Mouse (Mus musculus): ENCODE measurements around the gene 2210016F16Rik. TPM values are rescaled to one million over a fixed set of nuclear protein-coding genes. Genes with fewer than 3 reads are reported as not detected.
"Not testable (repeated sequence)": the region's sequence is repeated elsewhere in the genome, so short reads cannot be mapped to it uniquely, and the experiment has no call there.

The 2210016F16Rik gene
- polyA plus RNA-seq, 1 experiment from 2014 or later: 31.2 TPM

- Histone ChIP-seq H3K4me2 (ENCODE audit: low read depth, low read length) (peak within 1 kb of the TSS; percentile 56), H3K9ac (ENCODE audit: low read length) (peak within 1 kb of the TSS; percentile 100), H3K4me3 (ENCODE audit: low read length) (peak within 1 kb of the TSS; percentile 97), H3K27ac (ENCODE audit: low read length) (peak within 1 kb of the TSS; percentile 99)
- 6% methylated on average over 16 of the region's 17 CpGs for WGBS
- H3K36me3 ChIP-seq (ENCODE audit: control insufficient read depth, insufficient read depth, low read length); H3K27me3 ChIP-seq (ENCODE audit: control insufficient read depth, insufficient read depth, low read depth, low read length); H3K4me1 ChIP-seq (replicated peaks; ENCODE audit: control insufficient read depth, insufficient read depth, low read length); ATAC-seq (ENCODE audit: low read depth); H3K9me3 ChIP-seq (ENCODE audit: control insufficient read depth, low read length): not testable (repeated sequence)
Measured at GRCm38 (mm10) chr13:58403243-58403642, 18.2 kb upstream of the 2210016F16Rik start, which contains the start of gene Hnrnpk. Gene Hnrnpk, minus strand, starts transcription at chr13:58403343.

GRCm38 (mm10) chr13:58402744-58403110 lies 17.7 kb upstream of the 2210016F16Rik start:
- H3K36me3 ChIP-seq (ENCODE audit: control insufficient read depth, insufficient read depth, low read length): peaks cover 6% of the 10 kb centered on the region
- peak overlapping the region; percentile 56 for H3K4me2 ChIP-seq (ENCODE audit: low read depth, low read length)
- H3K4me3 ChIP-seq (ENCODE audit: low read length): peak overlapping the region; percentile 97
- H3K27me3 ChIP-seq (ENCODE audit: control insufficient read depth, insufficient read depth, low read depth, low read length): no peaks in the 10 kb centered on the region
- H3K9ac ChIP-seq (ENCODE audit: low read length): peak overlapping the region; percentile 100
- peak; percentile 76 for ATAC-seq (ENCODE audit: low read depth)
- WGBS: under 1% methylated on average over 39 of the region's 48 CpGs
- no peaks in the 10 kb centered on the region for H3K9me3 ChIP-seq (ENCODE audit: control insufficient read depth, low read length)
- peaks cover 10% of the 10 kb centered on the region; the same call in 1 of the 2 replicates for H3K4me1 ChIP-seq (replicated peaks; ENCODE audit: control insufficient read depth, insufficient read depth, low read length)
- peak overlapping the region; percentile 99 for H3K27ac ChIP-seq (ENCODE audit: low read length)

GRCm38 (mm10) chr13:58402003-58402743 lies 17.1 kb upstream of the 2210016F16Rik start, which contains the start of gene Rmi1:
Gene Rmi1, plus strand, starts transcription at chr13:58402248.
- Histone ChIP-seq H3K9me3 (ENCODE audit: control insufficient read depth, low read length) (no peaks in the 10 kb centered on the region), H3K4me2 (ENCODE audit: low read depth, low read length) (peak within 1 kb of the TSS; percentile 90), H3K27me3 (ENCODE audit: control insufficient read depth, insufficient read depth, low read depth, low read length) (no peaks in the 10 kb centered on the region), H3K4me3 (ENCODE audit: low read length) (peak within 1 kb of the TSS; percentile 97), H3K36me3 (ENCODE audit: control insufficient read depth, insufficient read depth, low read length) (peaks cover 11% of the 10 kb centered on the region), H3K9ac (ENCODE audit: low read length) (peak within 1 kb of the TSS; percentile 100), H3K4me1 (replicated peaks; ENCODE audit: control insufficient read depth, insufficient read depth, low read length) (peaks cover 10% of the 10 kb centered on the region; the same call in 1 of the 2 replicates), H3K27ac (ENCODE audit: low read length) (peak within 1 kb of the TSS; percentile 99)
- 0% methylated on average over 60 of the region's 91 CpGs for WGBS
- peak; percentile 94 for ATAC-seq (ENCODE audit: low read depth)

- no peaks in the 10 kb centered on the region for H3K9me3 ChIP-seq (ENCODE audit: control insufficient read depth, low read length)
- ATAC-seq (ENCODE audit: low read depth): peak; percentile 31
- under 1% methylated on average over 62 of the region's 100 CpGs for WGBS
- H3K27me3 ChIP-seq (ENCODE audit: control insufficient read depth, insufficient read depth, low read depth, low read length): no peaks in the 10 kb centered on the region
- H3K4me3 ChIP-seq (ENCODE audit: low read length): peak overlapping the region; percentile 97
- H3K9ac ChIP-seq (ENCODE audit: low read length): peak overlapping the region; percentile 100
- peaks cover 14% of the 10 kb centered on the region for H3K36me3 ChIP-seq (ENCODE audit: control insufficient read depth, insufficient read depth, low read length)
- H3K4me2 ChIP-seq (ENCODE audit: low read depth, low read length): peak overlapping the region; percentile 90
- H3K4me1 ChIP-seq (replicated peaks; ENCODE audit: control insufficient read depth, insufficient read depth, low read length): peaks cover 10% of the 10 kb centered on the region; the same call in 1 of the 2 replicates
- H3K27ac ChIP-seq (ENCODE audit: low read length): peak overlapping the region; percentile 99
Measured at GRCm38 (mm10) chr13:58401135-58402002, 16.3 kb upstream of the 2210016F16Rik start.

- ATAC-seq (ENCODE audit: low read depth): no peak
- Histone ChIP-seq H3K27me3 (ENCODE audit: control insufficient read depth, insufficient read depth, low read depth, low read length) (no peaks in the 10 kb centered on the region), H3K27ac (ENCODE audit: low read length) (no peak overlapping the region), H3K9ac (ENCODE audit: low read length) (peak overlapping the region; percentile 100), H3K4me2 (ENCODE audit: low read depth, low read length) (peak overlapping the region; percentile 90), H3K4me3 (ENCODE audit: low read length) (peak overlapping the region; percentile 97), H3K4me1 (replicated peaks; ENCODE audit: control insufficient read depth, insufficient read depth, low read length) (peaks cover 10% of the 10 kb centered on the region; the same call in 1 of the 2 replicates), H3K9me3 (ENCODE audit: control insufficient read depth, low read length) (no peaks in the 10 kb centered on the region), H3K36me3 (ENCODE audit: control insufficient read depth, insufficient read depth, low read length) (peaks cover 21% of the 10 kb centered on the region)
- under 1% methylated on average over 11 of the region's 11 CpGs for WGBS
Measured at GRCm38 (mm10) chr13:58400576-58400975, 15.6 kb upstream of the 2210016F16Rik start.

- Histone ChIP-seq H3K27me3 (ENCODE audit: control insufficient read depth, insufficient read depth, low read depth, low read length) (no peaks in the 10 kb centered on the region), H3K9me3 (ENCODE audit: control insufficient read depth, low read length) (no peaks in the 10 kb centered on the region), H3K4me2 (ENCODE audit: low read depth, low read length) (no peak overlapping the region), H3K27ac (ENCODE audit: low read length) (no peak overlapping the region), H3K4me1 (replicated peaks; ENCODE audit: control insufficient read depth, insufficient read depth, low read length) (peaks cover 4% of the 10 kb centered on the region; the same call in 1 of the 2 replicates), H3K36me3 (ENCODE audit: control insufficient read depth, insufficient read depth, low read length) (peaks cover 41% of the 10 kb centered on the region), H3K4me3 (ENCODE audit: low read length) (no peak overlapping the region), H3K9ac (ENCODE audit: low read length) (no peak overlapping the region)
- no peak for ATAC-seq (ENCODE audit: low read depth)
- 86% methylated on average over 13 of the region's 13 CpGs for WGBS
Measured at GRCm38 (mm10) chr13:58397651-58398050, 12.6 kb upstream of the 2210016F16Rik start.

GRCm38 (mm10) chr13:58394392-58394791 lies 9.4 kb upstream of the 2210016F16Rik start:
- not testable (repeated sequence) for H3K4me2 ChIP-seq (ENCODE audit: low read depth, low read length); H3K27me3 ChIP-seq (ENCODE audit: control insufficient read depth, insufficient read depth, low read depth, low read length); H3K27ac ChIP-seq (ENCODE audit: low read length); H3K4me3 ChIP-seq (ENCODE audit: low read length); ATAC-seq (ENCODE audit: low read depth); H3K9ac ChIP-seq (ENCODE audit: low read length); H3K4me1 ChIP-seq (replicated peaks; ENCODE audit: control insufficient read depth, insufficient read depth, low read length); H3K9me3 ChIP-seq (ENCODE audit: control insufficient read depth, low read length)
- 83% methylated on average over 11 of the region's 11 CpGs for whole genome bisulfite sequencing
- H3K36me3 ChIP-seq (ENCODE audit: control insufficient read depth, insufficient read depth, low read length): peaks cover 50% of the 10 kb centered on the region

GRCm38 (mm10) chr13:58389324-58389951 lies 4.4 kb upstream of the 2210016F16Rik start:
- 67% methylated on average over 2 of the region's 2 CpGs for WGBS
- Histone ChIP-seq H3K27ac (ENCODE audit: low read length) (no peak overlapping the region), H3K4me3 (ENCODE audit: low read length) (no peak overlapping the region), H3K9ac (ENCODE audit: low read length) (no peak overlapping the region), H3K27me3 (ENCODE audit: control insufficient read depth, insufficient read depth, low read depth, low read length) (no peaks in the 10 kb centered on the region), H3K4me1 (replicated peaks; ENCODE audit: control insufficient read depth, insufficient read depth, low read length) (peaks cover 4% of the 10 kb centered on the region), H3K4me2 (ENCODE audit: low read depth, low read length) (no peak overlapping the region), H3K9me3 (ENCODE audit: control insufficient read depth, low read length) (no peaks in the 10 kb centered on the region), H3K36me3 (ENCODE audit: control insufficient read depth, insufficient read depth, low read length) (peaks cover 22% of the 10 kb centered on the region)
- ATAC-seq (ENCODE audit: low read depth): no peak

All from lung, embryonic 16.5 days (tissue).